Mouse (Mus musculus): ENCODE results near the gene Slc39a12. TPM values are rescaled to one million over a fixed set of nuclear protein-coding genes. Genes with fewer than 3 reads are reported as not detected.

The Slc39a12 gene
- polyA plus RNA-seq, 1 experiment, result 0.02 TPM

DNA sequence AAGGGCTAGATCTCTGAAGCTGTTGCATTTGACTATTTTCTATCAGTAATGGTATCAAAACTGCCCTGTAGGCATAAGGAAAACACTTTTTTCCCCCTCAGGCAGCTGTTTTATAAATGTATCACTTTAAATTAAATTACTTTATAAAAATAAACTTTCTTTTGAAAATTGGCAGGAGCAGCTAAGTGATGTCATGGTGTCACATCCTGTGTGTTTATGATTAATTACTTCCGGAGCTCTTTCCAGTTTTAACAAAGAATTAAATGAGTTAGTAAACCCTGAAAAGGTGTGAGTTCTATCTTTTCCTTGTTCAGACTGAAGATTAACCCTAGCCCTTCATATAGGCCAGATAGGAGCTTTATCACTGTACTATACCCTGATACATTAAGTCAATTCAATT is 59.2 kb downstream of the Slc39a12 start:
- TF ChIP-seq CTCF (IDR thresholded peaks at IDR 0.05; ENCODE audit: extremely low read depth, insufficient read depth, insufficient read length, insufficient replicate concordance) (no peak), POLR2A (IDR thresholded peaks at IDR 0.05; ENCODE audit: low read depth, low read length) (no peak)
- H3K4me3 ChIP-seq (ENCODE audit: extremely low read depth, insufficient read depth, insufficient read length), result no peak overlapping the region; the same call in 1 of the 2 replicates
- WGBS, result 78% methylated on average over 1 of the region's 1 CpGs
- H3K4me1 ChIP-seq (ENCODE audit: control insufficient read depth, insufficient read depth, insufficient read length), result no peaks in the 10 kb centered on the region
- no peaks in the 10 kb centered on the region for H3K27me3 ChIP-seq (ENCODE audit: control insufficient read depth, insufficient read depth, low read length)
- no peaks in the 10 kb centered on the region for H3K36me3 ChIP-seq (ENCODE audit: control insufficient read depth, insufficient read depth, low read length)
- no peak for DNase-seq (ENCODE audit: low read depth in 1 of 2, low spot score in 2 of 2)
- no peak overlapping the region for H3K27ac ChIP-seq (ENCODE audit: insufficient read depth, low read length)

DNA sequence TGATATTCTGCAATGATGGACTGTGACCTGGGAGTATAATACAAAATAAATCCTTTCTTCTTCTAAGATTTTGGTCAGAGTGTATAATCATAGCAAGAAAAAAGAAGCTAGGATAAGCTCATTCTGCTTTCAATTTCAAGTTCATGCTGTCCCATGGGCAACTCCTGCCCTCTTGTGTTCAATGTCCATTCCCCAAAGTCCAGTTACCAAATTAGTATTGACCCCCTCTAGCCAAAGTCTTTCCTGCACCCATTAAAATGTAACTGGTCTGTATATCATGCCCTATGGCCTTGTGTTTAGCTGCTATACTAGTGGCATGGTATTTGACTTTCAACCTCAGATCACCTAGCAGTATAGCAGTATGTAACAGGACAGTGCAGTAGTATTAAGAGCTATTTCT is 62.8 kb downstream of the Slc39a12 start:
- DNase-seq (ENCODE audit: low read depth in 1 of 2, low spot score in 2 of 2), result no peak
- Histone ChIP-seq H3K36me3 (ENCODE audit: control insufficient read depth, insufficient read depth, low read length) (no peaks in the 10 kb centered on the region), H3K4me1 (ENCODE audit: control insufficient read depth, insufficient read depth, insufficient read length) (no peaks in the 10 kb centered on the region), H3K4me3 (ENCODE audit: extremely low read depth, insufficient read depth, insufficient read length) (no peak overlapping the region), H3K27ac (ENCODE audit: insufficient read depth, low read length) (no peak overlapping the region), H3K27me3 (ENCODE audit: control insufficient read depth, insufficient read depth, low read length) (no peaks in the 10 kb centered on the region)
- TF ChIP-seq POLR2A (IDR thresholded peaks at IDR 0.05; ENCODE audit: low read depth, low read length) (no peak), CTCF (IDR thresholded peaks at IDR 0.05; ENCODE audit: extremely low read depth, insufficient read depth, insufficient read length, insufficient replicate concordance) (no peak)

DNA sequence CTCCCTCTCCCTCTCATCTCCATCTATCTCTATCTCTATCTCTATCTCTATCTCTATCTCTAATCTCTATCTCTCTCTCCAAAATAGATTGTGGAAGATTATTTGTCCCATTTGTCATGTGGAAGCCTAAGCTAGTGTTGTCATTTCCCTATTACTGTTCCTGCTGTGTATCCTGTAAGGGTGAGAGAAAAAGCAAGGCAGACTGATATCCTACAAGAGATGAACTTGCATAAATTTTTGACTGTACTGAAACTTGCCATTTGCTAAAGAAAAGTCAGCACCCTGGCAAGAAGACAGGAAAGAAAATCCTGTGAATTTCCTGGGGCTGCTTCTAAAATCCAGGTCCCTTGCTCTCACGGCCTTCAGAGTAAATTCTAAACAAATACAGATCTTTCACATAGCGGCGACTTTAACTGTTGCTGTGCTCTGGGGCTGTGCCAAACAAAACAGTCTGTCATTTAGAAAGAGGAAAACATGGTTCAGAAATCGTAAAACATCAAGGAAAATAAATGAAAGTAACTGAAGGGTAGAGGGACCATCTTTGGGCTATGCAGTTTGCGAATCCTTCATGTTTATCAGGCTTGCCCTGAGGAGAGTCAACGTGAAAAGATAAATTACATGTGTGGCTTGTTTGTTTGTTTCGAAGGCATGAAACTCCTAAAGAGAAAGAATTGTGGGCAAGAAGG is 67.0 kb downstream of the Slc39a12 start:
- WGBS, result 83% methylated on average over 7 of the region's 7 CpGs
- H3K27me3 ChIP-seq (ENCODE audit: control insufficient read depth, insufficient read depth, low read length), result no peaks in the 10 kb centered on the region
- no peak overlapping the region for H3K4me3 ChIP-seq (ENCODE audit: extremely low read depth, insufficient read depth, insufficient read length)
- no peaks in the 10 kb centered on the region for H3K36me3 ChIP-seq (ENCODE audit: control insufficient read depth, insufficient read depth, low read length)
- H3K27ac ChIP-seq (ENCODE audit: insufficient read depth, low read length), result no peak overlapping the region
- H3K4me1 ChIP-seq (ENCODE audit: control insufficient read depth, insufficient read depth, insufficient read length), result no peaks in the 10 kb centered on the region
- TF ChIP-seq CTCF (IDR thresholded peaks at IDR 0.05; ENCODE audit: extremely low read depth, insufficient read depth, insufficient read length, insufficient replicate concordance) (no peak), POLR2A (IDR thresholded peaks at IDR 0.05; ENCODE audit: low read depth, low read length) (no peak)
- no peak for DNase-seq (ENCODE audit: low read depth in 1 of 2, low spot score in 2 of 2)

DNA sequence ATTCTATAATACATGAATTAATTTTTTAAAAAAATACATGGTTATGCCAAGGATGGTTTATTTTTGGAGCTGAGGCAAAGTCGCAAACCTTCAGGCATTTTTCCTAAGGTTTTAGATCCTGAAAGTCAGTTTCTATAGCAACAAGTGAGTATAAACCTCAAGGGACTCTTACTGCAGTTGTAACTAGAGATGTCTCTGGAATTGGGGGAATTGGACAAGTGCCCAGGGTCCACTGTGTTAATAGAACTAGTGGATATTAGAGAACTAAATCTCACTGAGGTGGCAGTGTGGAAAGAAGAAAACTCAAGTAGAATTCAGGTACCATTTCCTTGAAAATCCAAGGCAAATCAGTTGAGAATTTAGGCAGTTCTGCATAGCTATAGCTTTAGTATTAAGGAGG is 76.3 kb downstream of the Slc39a12 start:
- TF ChIP-seq POLR2A (IDR thresholded peaks at IDR 0.05; ENCODE audit: low read depth, low read length) (no peak), CTCF (IDR thresholded peaks at IDR 0.05; ENCODE audit: extremely low read depth, insufficient read depth, insufficient read length, insufficient replicate concordance) (no peak)
- no peaks in the 10 kb centered on the region for H3K36me3 ChIP-seq (ENCODE audit: control insufficient read depth, insufficient read depth, low read length)
- WGBS, result 87% methylated on average over 1 of the region's 1 CpGs
- DNase-seq (ENCODE audit: low read depth in 1 of 2, low spot score in 2 of 2), result no peak
- no peak overlapping the region for H3K27ac ChIP-seq (ENCODE audit: insufficient read depth, low read length)
- no peaks in the 10 kb centered on the region for H3K4me1 ChIP-seq (ENCODE audit: control insufficient read depth, insufficient read depth, insufficient read length)
- no peaks in the 10 kb centered on the region for H3K27me3 ChIP-seq (ENCODE audit: control insufficient read depth, insufficient read depth, low read length)
- no peak overlapping the region for H3K4me3 ChIP-seq (ENCODE audit: extremely low read depth, insufficient read depth, insufficient read length)

DNA sequence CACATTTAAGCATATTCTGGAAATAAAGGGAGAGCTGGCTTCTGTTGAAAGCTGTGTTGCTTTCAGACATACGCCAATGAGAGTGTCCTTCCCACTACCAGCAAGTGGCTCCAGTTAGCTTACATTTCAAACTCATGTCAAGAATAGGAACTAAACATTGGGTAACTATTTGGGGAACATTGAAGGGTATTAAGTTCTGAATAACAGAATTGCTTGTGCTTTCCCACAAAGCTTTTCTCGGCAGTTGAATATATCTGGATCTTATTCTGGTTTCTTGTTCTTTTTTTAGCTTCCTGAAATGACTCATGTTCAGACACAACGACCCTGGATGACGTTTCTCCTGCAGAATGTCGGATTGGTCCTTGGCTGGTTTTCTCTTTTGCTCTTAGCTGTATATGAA is 106.0 kb downstream of the Slc39a12 start:
- Histone ChIP-seq H3K36me3 (ENCODE audit: control insufficient read depth, insufficient read depth, low read length) (no peaks in the 10 kb centered on the region), H3K27ac (ENCODE audit: insufficient read depth, low read length) (no peak overlapping the region), H3K27me3 (ENCODE audit: control insufficient read depth, insufficient read depth, low read length) (no peaks in the 10 kb centered on the region), H3K4me3 (ENCODE audit: extremely low read depth, insufficient read depth, insufficient read length) (no peak overlapping the region), H3K4me1 (ENCODE audit: control insufficient read depth, insufficient read depth, insufficient read length) (no peaks in the 10 kb centered on the region)
- TF ChIP-seq CTCF (IDR thresholded peaks at IDR 0.05; ENCODE audit: extremely low read depth, insufficient read depth, insufficient read length, insufficient replicate concordance) (no peak), POLR2A (IDR thresholded peaks at IDR 0.05; ENCODE audit: low read depth, low read length) (no peak)
- DNase-seq (ENCODE audit: low read depth in 1 of 2, low spot score in 2 of 2), result no peak
- WGBS, result 43% methylated on average over 5 of the region's 5 CpGs

DNA sequence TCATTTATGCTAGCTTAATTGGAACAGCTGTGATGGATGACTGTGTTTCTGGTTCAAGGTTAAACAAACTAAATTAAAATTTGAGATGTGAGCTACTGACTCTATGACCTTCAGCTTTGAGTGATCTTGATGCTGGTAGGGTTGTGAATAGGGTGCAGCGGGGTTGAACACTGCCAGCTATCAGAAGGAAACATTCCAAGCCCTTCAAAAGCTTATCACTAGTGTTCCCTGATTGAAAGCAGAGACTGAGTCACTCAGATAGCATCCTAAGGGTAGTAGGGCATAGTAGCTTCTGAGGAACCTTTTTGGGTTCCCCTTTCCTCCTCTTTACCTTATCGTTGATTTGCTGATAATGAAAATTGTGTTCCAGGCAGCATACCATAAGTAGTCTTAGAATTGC is 108.0 kb downstream of the Slc39a12 start:
- no peaks in the 10 kb centered on the region for H3K36me3 ChIP-seq (ENCODE audit: control insufficient read depth, insufficient read depth, low read length)
- H3K27me3 ChIP-seq (ENCODE audit: control insufficient read depth, insufficient read depth, low read length), result no peaks in the 10 kb centered on the region
- DNase-seq (ENCODE audit: low read depth in 1 of 2, low spot score in 2 of 2), result no peak
- no peaks in the 10 kb centered on the region for H3K4me1 ChIP-seq (ENCODE audit: control insufficient read depth, insufficient read depth, insufficient read length)
- no peak overlapping the region for H3K4me3 ChIP-seq (ENCODE audit: extremely low read depth, insufficient read depth, insufficient read length)
- WGBS, result 76% methylated on average over 2 of the region's 2 CpGs
- H3K27ac ChIP-seq (ENCODE audit: insufficient read depth, low read length), result no peak overlapping the region
- TF ChIP-seq POLR2A (IDR thresholded peaks at IDR 0.05; ENCODE audit: low read depth, low read length) (no peak), CTCF (IDR thresholded peaks at IDR 0.05; ENCODE audit: extremely low read depth, insufficient read depth, insufficient read length, insufficient replicate concordance) (no peak)

DNA sequence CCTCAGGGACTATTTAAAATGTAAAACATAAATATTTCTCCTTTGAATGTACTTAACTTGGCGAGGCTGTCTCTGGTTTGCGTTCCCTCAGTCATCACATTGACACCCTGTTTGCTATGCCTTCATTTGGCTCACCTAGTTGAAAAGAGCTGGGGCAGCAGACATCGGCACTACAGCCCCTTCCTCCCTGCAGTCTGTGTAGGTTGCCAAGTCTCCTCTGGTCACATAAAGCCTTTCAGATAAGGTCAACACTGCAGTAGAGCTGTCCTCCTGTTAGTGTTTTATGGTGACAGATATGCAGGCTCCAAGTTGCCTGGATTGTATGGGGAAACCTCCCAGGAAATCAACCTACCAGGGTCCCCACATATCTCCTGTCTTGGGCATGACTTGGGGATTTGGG is 114.4 kb downstream of the Slc39a12 start:
- Histone ChIP-seq H3K27me3 (ENCODE audit: control insufficient read depth, insufficient read depth, low read length) (no peaks in the 10 kb centered on the region), H3K27ac (ENCODE audit: insufficient read depth, low read length) (no peak overlapping the region), H3K36me3 (ENCODE audit: control insufficient read depth, insufficient read depth, low read length) (no peaks in the 10 kb centered on the region), H3K4me3 (ENCODE audit: extremely low read depth, insufficient read depth, insufficient read length) (no peak overlapping the region), H3K4me1 (ENCODE audit: control insufficient read depth, insufficient read depth, insufficient read length) (no peaks in the 10 kb centered on the region)
- 78% methylated on average over 3 of the region's 3 CpGs for WGBS
- TF ChIP-seq CTCF (IDR thresholded peaks at IDR 0.05; ENCODE audit: extremely low read depth, insufficient read depth, insufficient read length, insufficient replicate concordance), result no peak
- TF ChIP-seq POLR2A (IDR thresholded peaks at IDR 0.05; ENCODE audit: low read depth, low read length), result no peak
- DNase-seq (ENCODE audit: low read depth in 1 of 2, low spot score in 2 of 2), result no peak
